Mouse (Mus musculus) CH12.LX (cell line): ENCODE data around the gene Mmab. TPM values are rescaled to one million over a fixed set of nuclear protein-coding genes. Genes with fewer than 3 reads are reported as not detected.

ENCODE experiments used
- DNase-seq: peaks from one replicate; pipeline ENCODE4 v3.0.0-alpha.2; 2013; ENCODE audit errors: extremely low read depth
- H3K27ac ChIP-seq: 2 replicates; pipeline ENCODE4 v1.5.1; 2012; ENCODE audit warnings: low read depth, mild to moderate bottlenecking, control low read depth, moderate library complexity; ENCODE audit not compliant: insufficient read depth
- H3K27me3 ChIP-seq: replicated peaks from 2 replicates; pipeline ENCODE3; 2012; ENCODE audit warnings: inconsistent platforms
- H3K36me3 ChIP-seq, 2 experiments: replicated peaks in 1 of 2; 2 replicates each; pipeline versions ENCODE3 to v1.6.1; 2012; ENCODE audit warnings: inconsistent platforms in 1 of 2, low read length in 1 of 2, mild to moderate bottlenecking in 1 of 2, mixed read lengths in 1 of 2, moderate library complexity in 1 of 2; ENCODE audit not compliant: control insufficient read depth in 1 of 2, insufficient read depth in 1 of 2
- H3K4me1 ChIP-seq, 2 experiments: 2 replicates each; pipeline ENCODE4 v1.6.1; 2012; ENCODE audit warnings: inconsistent platforms in 1 of 2, moderate library complexity in 1 of 2; ENCODE audit not compliant: insufficient read depth in 2 of 2, control insufficient read depth in 1 of 2
- H3K4me2 ChIP-seq: 2 replicates; pipeline ENCODE4 v1.6.1; 2012; ENCODE audit warnings: low read depth, mild to moderate bottlenecking, control low read depth; ENCODE audit not compliant: poor library complexity, insufficient read depth, severe bottlenecking
- H3K4me3 ChIP-seq, 3 experiments: fragments of 150-350 bp in 1 of 3; sonication (generic) in 1 of 3; replicated peaks in 1 of 3; 2 replicates each; pipeline versions ENCODE3 to v1.5.1; 2011 to 2012; ENCODE audit warnings: low read depth in 2 of 3, low read length in 2 of 3, mild to moderate bottlenecking in 2 of 3, moderate library complexity in 2 of 3, control low read depth in 1 of 3, improper control_type of control experiment in 1 of 3, inconsistent platforms in 1 of 3, mixed read lengths in 1 of 3; ENCODE audit not compliant: poor library complexity in 1 of 3
- H3K79me2 ChIP-seq: replicated peaks from 2 replicates; pipeline ENCODE4 v1.6.1; 2012; ENCODE audit warnings: mild to moderate bottlenecking, moderate library complexity; ENCODE audit not compliant: control insufficient read depth, poor library complexity, insufficient read depth, severe bottlenecking; ENCODE audit errors: extremely low read depth
- H3K9ac ChIP-seq: 2 replicates; pipeline ENCODE4 v1.6.1; 2012; ENCODE audit warnings: low read depth, mild to moderate bottlenecking, control low read depth, moderate library complexity; ENCODE audit not compliant: insufficient read depth
- H3K9me3 ChIP-seq: replicated peaks from 2 replicates; pipeline ENCODE3; 2012; ENCODE audit warnings: low read length, inconsistent platforms, mixed read lengths
- CHD2 ChIP-seq: IDR thresholded peaks from 2 replicates; pipeline ENCODE4 v1.6.1; 2011; ENCODE audit warnings: low read length, improper control_type of control experiment
- CTCF ChIP-seq, 2 experiments: IDR thresholded peaks in 1 of 2; conservative IDR thresholded peaks in 1 of 2; 2 replicates each; pipeline ENCODE4 v1.5.1; 2011 to 2012; ENCODE audit warnings: low read depth in 2 of 2, low read length in 2 of 2, improper control_type of control experiment in 1 of 2, inconsistent platforms in 1 of 2, mild to moderate bottlenecking in 1 of 2, moderate library complexity in 1 of 2
- ELF1 ChIP-seq: IDR thresholded peaks from 2 replicates; pipeline ENCODE4 v1.6.1; 2014; ENCODE audit warnings: low read depth, mild to moderate bottlenecking, inconsistent platforms, low read length, improper control_type of control experiment
- GABPA ChIP-seq: IDR thresholded peaks from 2 replicates; pipeline ENCODE4 v1.6.1; 2012; ENCODE audit warnings: low read depth, low read length, improper control_type of control experiment, inconsistent platforms; ENCODE audit not compliant: insufficient replicate concordance
- HCFC1 ChIP-seq: IDR thresholded peaks from 2 replicates; pipeline ENCODE4 v1.6.1; 2012; ENCODE audit warnings: low read depth, mild to moderate bottlenecking, inconsistent platforms, low read length, improper control_type of control experiment
- JUN ChIP-seq: IDR thresholded peaks from 2 replicates; pipeline ENCODE4 v1.6.1; 2011; ENCODE audit warnings: low read depth, mild to moderate bottlenecking, low read length, improper control_type of control experiment, moderate library complexity; ENCODE audit not compliant: insufficient read depth
- JUND ChIP-seq: conservative IDR thresholded peaks from 2 replicates; pipeline ENCODE4 v1.6.1; 2011; ENCODE audit warnings: low read depth, low read length, improper control_type of control experiment
- KAT2A ChIP-seq: IDR thresholded peaks from 2 replicates; pipeline ENCODE4 v1.6.1; 2012; ENCODE audit warnings: low read length, improper control_type of control experiment, inconsistent platforms; ENCODE audit not compliant: insufficient replicate concordance
- MAZ ChIP-seq: IDR thresholded peaks from 2 replicates; pipeline ENCODE4 v1.6.1; 2012; ENCODE audit warnings: low read depth, mild to moderate bottlenecking, inconsistent platforms, low read length, improper control_type of control experiment, moderate library complexity
- MEF2A ChIP-seq: IDR thresholded peaks from 2 replicates; pipeline ENCODE4 v1.6.1; 2014; ENCODE audit warnings: low read depth, mild to moderate bottlenecking, inconsistent platforms, low read length, improper control_type of control experiment, borderline replicate concordance
- MYC ChIP-seq: IDR thresholded peaks from 2 replicates; pipeline ENCODE4 v1.6.1; 2011; ENCODE audit warnings: low read depth, mild to moderate bottlenecking, improper control_type of control experiment, low read length
- NRF1 ChIP-seq: IDR thresholded peaks from 2 replicates; pipeline ENCODE4 v1.6.1; 2014; ENCODE audit warnings: low read depth, mild to moderate bottlenecking, inconsistent platforms, low read length, improper control_type of control experiment, moderate library complexity
- POLR2A ChIP-seq: IDR thresholded peaks from 2 replicates; pipeline ENCODE4 v1.6.1; 2011; ENCODE audit warnings: low read depth, mild to moderate bottlenecking, improper control_type of control experiment, low read length
- RAD21 ChIP-seq: IDR thresholded peaks from 2 replicates; pipeline ENCODE4 v1.6.1; 2011; ENCODE audit warnings: low read depth, mild to moderate bottlenecking, low read length, improper control_type of control experiment, moderate library complexity
- RCOR1 ChIP-seq: conservative IDR thresholded peaks from 2 replicates; pipeline ENCODE4 v1.6.1; 2012; ENCODE audit warnings: low read depth, mild to moderate bottlenecking, inconsistent platforms, low read length, improper control_type of control experiment
- SMC3 ChIP-seq: IDR thresholded peaks from 2 replicates; pipeline ENCODE4 v1.6.1; 2011; ENCODE audit warnings: low read depth, low read length, improper control_type of control experiment
- TBP ChIP-seq: conservative IDR thresholded peaks from 2 replicates; pipeline ENCODE4 v1.6.1; 2011; ENCODE audit warnings: low read depth, low read length, improper control_type of control experiment
- TCF12 ChIP-seq: IDR thresholded peaks from 2 replicates; pipeline ENCODE4 v1.6.1; 2014; ENCODE audit warnings: low read depth, mild to moderate bottlenecking, inconsistent platforms, low read length, improper control_type of control experiment
- UBTF ChIP-seq: IDR thresholded peaks from 2 replicates; pipeline ENCODE4 v1.6.1; 2012; ENCODE audit warnings: low read depth, mild to moderate bottlenecking, inconsistent platforms, low read length, improper control_type of control experiment, moderate library complexity
- USF2 ChIP-seq: conservative IDR thresholded peaks from 2 replicates; pipeline ENCODE4 v1.6.1; 2011; ENCODE audit warnings: low read depth, low read length, improper control_type of control experiment
- ZC3H11A ChIP-seq: IDR thresholded peaks from 2 replicates; pipeline ENCODE4 v1.6.1; 2012; ENCODE audit warnings: low read depth, mild to moderate bottlenecking, inconsistent platforms, low read length, improper control_type of control experiment
- ZKSCAN1 ChIP-seq: IDR thresholded peaks from 2 replicates; pipeline ENCODE4 v1.6.1; 2012; ENCODE audit warnings: low read depth, inconsistent platforms, low read length, improper control_type of control experiment, borderline replicate concordance
- ZNF384 ChIP-seq: IDR thresholded peaks from 2 replicates; pipeline ENCODE4 v1.6.1; 2012; ENCODE audit warnings: low read depth, low read length, improper control_type of control experiment, inconsistent platforms
- dilution Hi-C: fragments of 300-500 bp; cut with MboI; formaldehyde crosslinking; loops from 2 replicates; pipeline ENCODE4 v1.14.3; 2020; ENCODE audit warnings: low sequenced_read_pairs; ENCODE audit not compliant: extremely low pct_unique_long_range_greater_than_20kb, extremely low pct_ligation_motif_present
- in situ Hi-C: fragments of 300-500 bp; cut with MboI; formaldehyde crosslinking; loops from 3 replicates; pipeline ENCODE4 v1.14.3; 2019; ENCODE audit warnings: low sequenced_read_pairs, low pct_ligation_motif_present, low pct_unique_long_range_greater_than_20kb, mixed read lengths
- polyA plus RNA-seq: library from polyadenylated mRNA; unstranded; fragments of >175 nt; gene quantifications from 2 replicates; pipeline ENCODE4 v1.2.1, GENCODE M21; 2012; ENCODE audit warnings: low read depth; ENCODE audit not compliant: insufficient read length
- total RNA-seq, 2 experiments: library from RNA; depleted of rRNA; stranded (reverse); fragments of 300-350 nt in 1 of 2; fragments of >200 nt in 1 of 2; gene quantifications; 2 replicates each; pipeline ENCODE4 v1.2.3; 2012 to 2014

Gene Mmab
- total and polyA plus RNA-seq, 3 experiments, result 9.3 to 14.4 (median 10.9) TPM

GRCm38 (mm10) chr5:114428621-114429020 lies 15.2 kb downstream of the Mmab start:
- H3K4me3 ChIP-seq, result no peak overlapping the region
- no peak overlapping the region for H3K9ac ChIP-seq
- TF ChIP-seq POLR2A, result no peak
- TF ChIP-seq ELF1, result no peak
- TF ChIP-seq JUND, result no peak
- TF ChIP-seq GABPA, result no peak
- no peak for TF ChIP-seq USF2
- TF ChIP-seq MEF2A, result no peak
- no peak for TF ChIP-seq TBP
- TF ChIP-seq CTCF (conservative IDR thresholded peaks at IDR 0.05 in 1 of 2, IDR thresholded peaks at IDR 0.05 in 1 of 2; ENCODE audit: low read depth in 2 of 2, low read length in 2 of 2), result no peak
- no peak for TF ChIP-seq CHD2
- TF ChIP-seq ZC3H11A, result no peak
- no peak for TF ChIP-seq ZNF384
- TF ChIP-seq HCFC1, result no peak
- TF ChIP-seq ZKSCAN1, result no peak
- no peak for TF ChIP-seq SMC3
- TF ChIP-seq NRF1, result no peak
- TF ChIP-seq JUN, result no peak
- TF ChIP-seq RAD21, result no peak
- no peak for TF ChIP-seq MAZ
- TF ChIP-seq KAT2A, result no peak
- TF ChIP-seq UBTF, result no peak
- H3K27ac ChIP-seq, result no peak overlapping the region
- no peaks in the 10 kb centered on the region for H3K27me3 ChIP-seq
- DNase-seq, result no peak
- H3K9me3 ChIP-seq, result peaks cover 4% of the 10 kb centered on the region
- peaks cover 0 to 14% of the 10 kb centered on the region in 2 experiments for H3K36me3 ChIP-seq
- in situ Hi-C loops, result no loop called here
- H3K79me2 ChIP-seq, result no peaks in the 10 kb centered on the region
- no peak overlapping the region for H3K4me2 ChIP-seq
- dilution Hi-C loops, result no loop called here
- H3K4me1 ChIP-seq, result peaks cover 0 to 7% of the 10 kb centered on the region in 2 experiments; a peak in 2 of 4 replicates

GRCm38 (mm10) chr5:114426732-114427131 lies 17.1 kb downstream of the Mmab start:
- dilution Hi-C loops (no loop called here), in situ Hi-C loops (no loop called here)
- no peak for DNase-seq
- Histone ChIP-seq H3K79me2 (no peaks in the 10 kb centered on the region), H3K4me1 (no peaks in the 10 kb centered on the region), H3K4me3 (no peak overlapping the region), H3K36me3 (peaks cover 0 to 15% of the 10 kb centered on the region in 2 experiments), H3K27ac (no peak overlapping the region), H3K4me2 (no peak overlapping the region), H3K9ac (no peak overlapping the region), H3K9me3 (no peaks in the 10 kb centered on the region), H3K27me3 (no peaks in the 10 kb centered on the region)
- TF ChIP-seq RCOR1, result no peak
- TF ChIP-seq ELF1, result no peak
- TF ChIP-seq SMC3, result no peak
- TF ChIP-seq MYC, result no peak
- no peak for TF ChIP-seq TCF12
- no peak for TF ChIP-seq JUND
